Mouse (Mus musculus): Measurements from ENCODE around the gene Fdxr. TPM values are rescaled to one million over a fixed set of nuclear protein-coding genes. Genes with fewer than 3 reads are reported as not detected.

The Fdxr gene
- total RNA-seq, 2 experiments from 2014 or later, result 2.9 TPM; not detected in 1

DNA sequence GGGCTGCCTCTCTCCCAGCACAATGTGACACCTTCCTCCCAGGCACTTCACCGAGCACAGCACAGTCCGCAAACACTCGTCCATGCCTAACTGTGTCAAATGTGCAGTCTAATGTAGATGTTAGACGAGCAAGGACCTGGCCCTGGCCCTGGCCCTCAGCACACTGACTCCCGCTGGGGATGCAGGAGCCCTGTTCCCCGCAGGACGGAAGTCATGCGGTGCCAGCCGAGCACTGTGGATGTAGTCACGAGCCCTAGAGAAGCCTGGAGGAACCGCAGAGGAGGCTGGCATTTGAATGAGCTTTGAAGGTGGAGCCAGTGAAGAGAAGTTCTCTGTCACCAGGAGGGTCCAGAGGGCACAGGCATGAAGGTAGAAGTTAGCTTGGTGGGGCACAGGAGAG is 53.4 kb downstream of the Fdxr start:
- ATAC-seq (replicated peaks; ENCODE audit: low FRiP score, poor library complexity, severe bottlenecking), result no peak

DNA sequence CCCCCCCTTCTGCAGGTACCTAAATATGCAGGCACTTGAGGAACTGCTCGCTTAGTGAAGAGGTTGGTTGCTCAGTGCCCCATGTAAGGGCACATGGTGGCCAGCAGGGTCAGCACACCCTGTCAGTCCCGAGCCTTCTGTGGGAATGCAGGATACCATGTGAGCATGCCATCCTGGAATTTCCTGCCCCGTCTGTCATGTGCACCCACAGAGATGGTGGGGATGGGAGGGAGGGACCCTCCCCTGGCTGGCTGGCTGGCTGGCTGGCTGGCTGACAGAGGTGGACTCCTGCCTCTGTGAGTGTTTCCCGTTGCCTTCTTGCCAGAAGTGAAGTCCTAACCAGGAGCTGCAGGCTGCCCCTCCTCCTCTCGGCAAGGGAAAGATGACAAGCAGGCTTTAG is 54.3 kb downstream of the Fdxr start:
- ATAC-seq (replicated peaks; ENCODE audit: low FRiP score, poor library complexity, severe bottlenecking), result no peak

DNA sequence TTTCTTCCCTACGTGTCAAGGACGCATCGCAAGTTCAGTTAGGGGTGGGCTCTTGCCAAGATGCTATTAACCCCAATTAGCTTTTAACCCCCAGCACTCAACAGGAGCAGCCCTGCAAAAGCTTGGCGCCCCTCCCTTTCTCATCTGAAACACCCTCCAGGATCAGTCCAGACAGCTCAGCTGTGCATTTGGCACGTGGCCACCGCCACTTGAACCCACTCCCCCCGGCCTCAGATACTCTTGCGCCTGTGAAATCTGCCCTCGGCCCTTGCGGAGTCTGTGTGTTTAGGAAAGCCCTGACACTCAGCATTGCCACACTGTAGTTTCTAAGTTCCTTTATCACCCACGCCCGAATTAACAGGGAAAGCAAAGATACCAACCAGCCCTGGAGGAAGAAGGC is 54.8 kb downstream of the Fdxr start:
- ATAC-seq (replicated peaks; ENCODE audit: low FRiP score, poor library complexity, severe bottlenecking), result no peak

DNA sequence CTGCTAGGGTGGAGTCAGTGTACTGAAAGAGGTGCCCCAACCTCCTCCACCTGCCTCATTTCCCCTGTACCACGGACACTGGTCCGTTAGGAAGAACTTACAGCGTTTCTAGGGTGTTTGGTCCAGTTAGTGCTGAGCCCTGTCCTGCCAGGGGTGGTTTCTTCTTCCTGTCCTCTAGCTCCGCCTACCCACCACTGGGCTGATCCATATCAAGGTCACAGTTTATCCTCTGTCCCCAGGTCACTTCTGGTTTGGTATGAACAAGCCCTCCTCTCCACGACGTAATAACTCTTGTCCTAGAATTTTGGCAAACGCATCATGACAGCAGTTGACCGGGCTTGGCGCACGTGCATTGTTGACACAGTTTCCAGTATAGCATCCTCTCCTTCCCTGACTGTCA is 57.2 kb downstream of the Fdxr start:
- ATAC-seq (replicated peaks; ENCODE audit: low FRiP score, poor library complexity, severe bottlenecking), result no peak

- no peak for ATAC-seq (replicated peaks; ENCODE audit: low FRiP score, poor library complexity, severe bottlenecking)
Observed at GRCm38 (mm10) chr11:115219263-115219662, 57.6 kb downstream of the Fdxr start.

Other genes with a start within 250 kb of the Fdxr start
- gene Cd300ld5, start 239.3 kb downstream of the Fdxr start, total RNA-seq (2015; ENCODE audit: low replicate concordance), result 1.7 TPM in 1 of 2 replicates, not detected in the other
- not detected in 2 replicates for gene Cd300ld5, start 239.3 kb downstream of the Fdxr start, total RNA-seq (2017; ENCODE audit: low replicate concordance)
- 1.7 and 27.2 TPM in 2 replicates for gene Cd300ld3, start 228.6 kb downstream of the Fdxr start, total RNA-seq (2015; ENCODE audit: low replicate concordance)
- 13.0 TPM in 1 of 2 replicates, not detected in the other for gene Cd300ld3, start 228.6 kb downstream of the Fdxr start, total RNA-seq (2017; ENCODE audit: low replicate concordance)
- gene Cd300e, start 214.9 kb downstream of the Fdxr start, total RNA-seq (2015; ENCODE audit: low replicate concordance), result 2.3 and 2.7 TPM in 2 replicates
- 0.42 and 0.43 TPM in 2 replicates for gene Cd300e, start 214.9 kb downstream of the Fdxr start, total RNA-seq (2017; ENCODE audit: low replicate concordance)
- gene Rab37, start 185.6 kb downstream of the Fdxr start, total RNA-seq (2015; ENCODE audit: low replicate concordance), result 4.8 and 7.5 TPM in 2 replicates
- gene Rab37, start 185.6 kb downstream of the Fdxr start, total RNA-seq (2017; ENCODE audit: low replicate concordance), result 3.8 and 4.3 TPM in 2 replicates
- 6.3 and 17.3 TPM in 2 replicates for gene Cd300lf, start 143.1 kb downstream of the Fdxr start, total RNA-seq (2015; ENCODE audit: low replicate concordance)
- gene Cd300lf, start 143.1 kb downstream of the Fdxr start, total RNA-seq (2017; ENCODE audit: low replicate concordance), result 11.3 and 13.7 TPM in 2 replicates
- gene Slc9a3r1, start 113.7 kb downstream of the Fdxr start, total RNA-seq (2015; ENCODE audit: low replicate concordance), result 22.2 and 22.5 TPM in 2 replicates
- 17.7 and 19.1 TPM in 2 replicates for gene Slc9a3r1, start 113.7 kb downstream of the Fdxr start, total RNA-seq (2017; ENCODE audit: low replicate concordance)
- 4.6 and 5.2 TPM in 2 replicates for gene Tmem104, start 89.6 kb downstream of the Fdxr start, total RNA-seq (2015; ENCODE audit: low replicate concordance)
- 0.85 and 1.5 TPM in 2 replicates for gene Tmem104, start 89.6 kb downstream of the Fdxr start, total RNA-seq (2017; ENCODE audit: low replicate concordance)
- 3.1 and 8.8 TPM in 2 replicates for gene Nat9, start 89.2 kb downstream of the Fdxr start, total RNA-seq (2015; ENCODE audit: low replicate concordance)
- 8.8 and 10.5 TPM in 2 replicates for gene Nat9, start 89.2 kb downstream of the Fdxr start, total RNA-seq (2017; ENCODE audit: low replicate concordance)
- gene Grin2c, start 9.8 kb downstream of the Fdxr start, total RNA-seq (2015; ENCODE audit: low replicate concordance), result not detected in 2 replicates
- gene Grin2c, start 9.8 kb downstream of the Fdxr start, total RNA-seq (2017; ENCODE audit: low replicate concordance), result not detected in 2 replicates
- gene Fads6, start 20.6 kb upstream of the Fdxr start, total RNA-seq (2015; ENCODE audit: low replicate concordance), result 0.21 TPM in 1 of 2 replicates, not detected in the other
- 0.26 and 0.84 TPM in 2 replicates for gene Fads6, start 20.6 kb upstream of the Fdxr start, total RNA-seq (2017; ENCODE audit: low replicate concordance)
- not detected in 2 replicates for gene Otop2, start 30.1 kb upstream of the Fdxr start, total RNA-seq (2015; ENCODE audit: low replicate concordance)
- not detected in 2 replicates for gene Otop2, start 30.1 kb upstream of the Fdxr start, total RNA-seq (2017; ENCODE audit: low replicate concordance)
- gene Ush1g, start 45.0 kb upstream of the Fdxr start, total RNA-seq (2015; ENCODE audit: low replicate concordance), result not detected in 2 replicates
- not detected in 2 replicates for gene Ush1g, start 45.0 kb upstream of the Fdxr start, total RNA-seq (2017; ENCODE audit: low replicate concordance)
- gene Otop3, start 57.7 kb upstream of the Fdxr start, total RNA-seq (2015; ENCODE audit: low replicate concordance), result not detected in 2 replicates
- not detected in 2 replicates for gene Otop3, start 57.7 kb upstream of the Fdxr start, total RNA-seq (2017; ENCODE audit: low replicate concordance)
- 1.2 and 5.2 TPM in 2 replicates for gene Hid1, start 90.7 kb upstream of the Fdxr start, total RNA-seq (2015; ENCODE audit: low replicate concordance)
- gene Hid1, start 90.7 kb upstream of the Fdxr start, total RNA-seq (2017; ENCODE audit: low replicate concordance), result 0.26 TPM in 1 of 2 replicates, not detected in the other
- gene Cdr2l, start 104.9 kb upstream of the Fdxr start, total RNA-seq (2015; ENCODE audit: low replicate concordance), result not detected in 2 replicates
- not detected in 2 replicates for gene Cdr2l, start 104.9 kb upstream of the Fdxr start, total RNA-seq (2017; ENCODE audit: low replicate concordance)
- 19.2 and 34.4 TPM in 2 replicates for gene Mrpl58, start 126.7 kb upstream of the Fdxr start, total RNA-seq (2015; ENCODE audit: low replicate concordance)
- 18.0 and 23.0 TPM in 2 replicates for gene Mrpl58, start 126.7 kb upstream of the Fdxr start, total RNA-seq (2017; ENCODE audit: low replicate concordance)
- 282 and 306 TPM in 2 replicates for gene Atp5h, start 142.9 kb upstream of the Fdxr start, total RNA-seq (2015; ENCODE audit: low replicate concordance)
- 240 and 279 TPM in 2 replicates for gene Atp5h, start 142.9 kb upstream of the Fdxr start, total RNA-seq (2017; ENCODE audit: low replicate concordance)
- 2.1 and 5.9 TPM in 2 replicates for gene Kctd2, start 143.1 kb upstream of the Fdxr start, total RNA-seq (2015; ENCODE audit: low replicate concordance)
- gene Kctd2, start 143.1 kb upstream of the Fdxr start, total RNA-seq (2017; ENCODE audit: low replicate concordance), result 2.8 and 8.3 TPM in 2 replicates
- gene Trim80, start 163.5 kb upstream of the Fdxr start, total RNA-seq (2015; ENCODE audit: low replicate concordance), result not detected in 2 replicates
- not detected in 2 replicates for gene Trim80, start 163.5 kb upstream of the Fdxr start, total RNA-seq (2017; ENCODE audit: low replicate concordance)
- gene Slc16a5, start 185.4 kb upstream of the Fdxr start, total RNA-seq (2015; ENCODE audit: low replicate concordance), result not detected in 2 replicates
- gene Slc16a5, start 185.4 kb upstream of the Fdxr start, total RNA-seq (2017; ENCODE audit: low replicate concordance), result not detected in 2 replicates
- 2.5 and 3.8 TPM in 2 replicates for gene Armc7, start 198.6 kb upstream of the Fdxr start, total RNA-seq (2015; ENCODE audit: low replicate concordance)
- 1.5 and 5.5 TPM in 2 replicates for gene Armc7, start 198.6 kb upstream of the Fdxr start, total RNA-seq (2017; ENCODE audit: low replicate concordance)
- 32.8 and 52.3 TPM in 2 replicates for gene Nt5c, start 214.8 kb upstream of the Fdxr start, total RNA-seq (2015; ENCODE audit: low replicate concordance)
- 14.1 and 16.0 TPM in 2 replicates for gene Nt5c, start 214.8 kb upstream of the Fdxr start, total RNA-seq (2017; ENCODE audit: low replicate concordance)
- gene Jpt1, start 237.3 kb upstream of the Fdxr start, total RNA-seq (2015; ENCODE audit: low replicate concordance), result 105 and 112 TPM in 2 replicates
- 114 and 134 TPM in 2 replicates for gene Jpt1, start 237.3 kb upstream of the Fdxr start, total RNA-seq (2017; ENCODE audit: low replicate concordance)

All from erythroblast, adult 5-6 weeks (primary cell).